Mouse (Mus musculus) retina, postnatal 7 days (tissue): ENCODE data around the gene Ppp1r35.
A peak's percentile ranks its signal among the peaks of the same experiment; 100 is the strongest.
"Not testable (repeated sequence)": the region's sequence is repeated elsewhere in the genome, so short reads cannot be mapped to it uniquely, and the experiment has no call there.

Experiments
- DNase-seq: peaks from one replicate; pipeline ENCODE4 v3.0.0-alpha.2; 2012; ENCODE audit warnings: low read depth, low spot score

The Ppp1r35 gene

GRCm38 (mm10) chr5:137778635-137779034 lies at the start of gene Ppp1r35:
TSS of gene Ppp1r35 (plus strand) at chr5:137778849.
- DNase-seq, result peak; percentile 96

- no peak for DNase-seq
These were observed 44.9 kb upstream of the Ppp1r35 start for GRCm38 (mm10) chr5:137733638-137734288.

GRCm38 (mm10) chr5:137734289-137735061 lies 44.2 kb upstream of the Ppp1r35 start:
- DNase-seq, result peak; percentile 49

GRCm38 (mm10) chr5:137737400-137737940 lies 41.2 kb upstream of the Ppp1r35 start:
- DNase-seq, result no peak

GRCm38 (mm10) chr5:137738516-137738915 lies 40.1 kb upstream of the Ppp1r35 start:
- no peak for DNase-seq

GRCm38 (mm10) chr5:137739471-137739870 lies 39.2 kb upstream of the Ppp1r35 start:
- no peak for DNase-seq

- no peak for DNase-seq
These were observed 38.1 kb upstream of the Ppp1r35 start for GRCm38 (mm10) chr5:137740506-137740905.

- DNase-seq, result peak; percentile 59
These were observed 37.4 kb upstream of the Ppp1r35 start, which contains the start of gene Nyap1 for GRCm38 (mm10) chr5:137741023-137741931. TSS of gene Nyap1 (minus strand) at chr5:137741607.

- DNase-seq, result no peak
These were observed 36.6 kb upstream of the Ppp1r35 start for GRCm38 (mm10) chr5:137742048-137742447.

GRCm38 (mm10) chr5:137742836-137743235 lies 35.8 kb upstream of the Ppp1r35 start:
- DNase-seq, result no peak

GRCm38 (mm10) chr5:137744197-137744596 lies 34.5 kb upstream of the Ppp1r35 start:
- DNase-seq, result no peak

GRCm38 (mm10) chr5:137745214-137746171 lies 33.2 kb upstream of the Ppp1r35 start, which contains the start of gene Tsc22d4:
TSS of gene Tsc22d4 (plus strand) at chr5:137745730.
- peak; percentile 74 for DNase-seq

GRCm38 (mm10) chr5:137746282-137746850 lies 32.3 kb upstream of the Ppp1r35 start:
- DNase-seq, result no peak

GRCm38 (mm10) chr5:137746851-137747325 lies 31.8 kb upstream of the Ppp1r35 start:
- DNase-seq, result no peak

- no peak for DNase-seq
These were observed 31.2 kb upstream of the Ppp1r35 start for GRCm38 (mm10) chr5:137747326-137747961.

- no peak for DNase-seq
These were observed 30.4 kb upstream of the Ppp1r35 start for GRCm38 (mm10) chr5:137748130-137748770.

- DNase-seq, result no peak
These were observed 29.3 kb upstream of the Ppp1r35 start for GRCm38 (mm10) chr5:137749196-137749836.

GRCm38 (mm10) chr5:137750212-137750611 lies 28.4 kb upstream of the Ppp1r35 start:
- not testable (repeated sequence) for DNase-seq
